Mouse (Mus musculus) gastrocnemius, postnatal 36 days (tissue): ENCODE results near the gene H2-M9. TPM values are rescaled to one million over a fixed set of nuclear protein-coding genes. Genes with fewer than 3 reads are reported as not detected.

Source experiments
- DNase-seq, 2 experiments: peaks; one replicate each; pipeline ENCODE4 v3.0.0; 2022
- intact Hi-C: fragments of 180-260 bp; cut with DNase I; formaldehyde crosslinking; loops from one replicate; pipeline ENCODE4 v1.15.1; 2025
- long read RNA-seq, 2 experiments: library from polyadenylated mRNA; stranded (forward); transcript quantifications; one replicate each; pipeline ENCODE4 v2.0.0; 2021
- total RNA-seq, 2 experiments: library from RNA; stranded (reverse); gene quantifications; 2 replicates each; pipeline ENCODE4 v1.2.3; 2021

H2-M9 gene
- not detected for total RNA-seq
- long read RNA-seq, experiment 1 = 0 reads
- long read RNA-seq, experiment 2 = 0 reads

GRCm38 (mm10) chr17:36642566-36642965 lies at the start of gene H2-M9:
H2-M9 (minus strand) TSS chr17:36642666.
- intact Hi-C loops = no loop called here
- no peak for DNase-seq

- intact Hi-C loops = no loop called here
- DNase-seq = no peak
Measured at GRCm38 (mm10) chr17:36672119-36672518, 29.7 kb upstream of the H2-M9 start, which contains the start of gene H2-M1. H2-M1 (minus strand) TSS chr17:36672219.

Other genes starting within 250 kb of the H2-M9 start
- gene H2-M10.4, start 180.3 kb downstream of the H2-M9 start, total RNA-seq = not detected
- not detected for gene H2-M11, start 95.6 kb downstream of the H2-M9 start, total RNA-seq
- not detected for gene H2-M1, start 29.6 kb upstream of the H2-M9 start, total RNA-seq
- not detected for gene H2-M10.5, start 130.2 kb upstream of the H2-M9 start, total RNA-seq
- not detected for gene H2-M10.6, start 169.5 kb upstream of the H2-M9 start, total RNA-seq
- 10 to 100 TPM; 17.1 to 18.8 TPM for gene Trim26, start 194.5 kb upstream of the H2-M9 start, total RNA-seq
- not detected for gene Trim15, start 224.5 kb upstream of the H2-M9 start, total RNA-seq
- gene Trim10, start 226.9 kb upstream of the H2-M9 start, total RNA-seq = not detected
- gene Trim40, start 247.5 kb upstream of the H2-M9 start, total RNA-seq = not detected